8 mouse cellular contexts compared by ENCODE assay signal in genomic region chr1:182090298-182090677, GRCm38 (mm10). TPM values are rescaled to one million over a fixed set of nuclear protein-coding genes. Genes with fewer than 3 reads are reported as not detected.
DNase-seq lines count a peak whose midpoint lies in the region; ATAC-seq and TF ChIP-seq lines count a peak whose summit lies in the region.
"Had no signal": no experiment of that assay in that cellular context is flagged by ENCODE, and none has a peak within 500 bp of the region (broad histone marks: within the 10 kb centered on the region; RNA-seq: fewer than 3 reads in every experiment).

No protein-coding gene starts in this region.

- peaks cover 37% of the 10 kb centered on the region for H3K4me1 ChIP-seq in lung, embryonic 14.5 days (ENCODE audit: insufficient read depth)
- peaks cover 21% of the 10 kb centered on the region; the same call in 1 of the 2 replicates for H3K4me1 ChIP-seq in embryonic fibroblast, embryonic 13.5 days (ENCODE audit: control insufficient read depth, insufficient read depth, low read length)
- peaks cover 51% of the 10 kb centered on the region for H3K4me1 ChIP-seq in limb, embryonic 10.5 days
- H3K4me1 ChIP-seq in stomach, embryonic 15.5 days = peaks cover 58% of the 10 kb centered on the region

- no peaks in the 10 kb centered on the region for H3K36me3 ChIP-seq in lung, embryonic 14.5 days (ENCODE audit: insufficient read depth)
- no peaks in the 10 kb centered on the region for H3K36me3 ChIP-seq in limb, embryonic 10.5 days
- no peaks in the 10 kb centered on the region for H3K36me3 ChIP-seq in stomach, embryonic 15.5 days

- no peak overlapping the region for H3K4me3 ChIP-seq in lung, embryonic 14.5 days (ENCODE audit: low read depth, low read length)
- no peak overlapping the region for H3K4me3 ChIP-seq in embryonic fibroblast, embryonic 13.5 days (ENCODE audit: insufficient read depth, low read length)
- no peak overlapping the region for H3K4me3 ChIP-seq in limb, embryonic 10.5 days
- no peak overlapping the region for H3K4me3 ChIP-seq in stomach, embryonic 15.5 days (replicated peaks)

- intact Hi-C loops in left cerebral cortex, postnatal 14 days (cut with DNase I) = no loop called here

- H3K9ac ChIP-seq in lung, embryonic 14.5 days = no peak overlapping the region
- H3K9ac ChIP-seq in stomach, embryonic 15.5 days = no peak overlapping the region

- no peak for DNase-seq in lung, embryonic 14.5 days
- no peak for DNase-seq in lung, postnatal 25 days (ENCODE audit: low spot score)
- no peak for DNase-seq in limb, embryonic 10.5 days (ENCODE audit: low spot score)
- DNase-seq in kidney, postnatal 10 days = no peak
- DNase-seq in left cerebral cortex, postnatal 14 days (ENCODE audit: low spot score in 2 of 2) = no peak
- DNase-seq: right cerebral cortex, postnatal 4 days had no signal

- no peak overlapping the region; the same call in 1 of the 2 replicates for H3K4me2 ChIP-seq in lung, embryonic 14.5 days
- no peak overlapping the region for H3K4me2 ChIP-seq in stomach, embryonic 15.5 days

- 26% methylated on average over 5 of the region's 5 CpGs for WGBS in lung, embryonic 14.5 days
- 24% methylated on average over 5 of the region's 5 CpGs for WGBS in limb, embryonic 10.5 days
- WGBS in stomach, embryonic 15.5 days = 35% methylated on average over 5 of the region's 5 CpGs

- H3K27me3 ChIP-seq in lung, embryonic 14.5 days (ENCODE audit: insufficient read depth, low read length) = no peaks in the 10 kb centered on the region
- 0 out of 2 replicates have a peak, but pooled peaks cover 3% of the 10 kb centered on the region for H3K27me3 ChIP-seq in limb, embryonic 10.5 days (ENCODE audit: low read depth, poor library complexity, severe bottlenecking)
- no peaks in the 10 kb centered on the region for H3K27me3 ChIP-seq in stomach, embryonic 15.5 days (replicated peaks)

- peak overlapping the region; percentile 48; the same call in 1 of the 2 replicates for H3K27ac ChIP-seq in lung, embryonic 14.5 days (ENCODE audit: low read depth)
- peak overlapping the region; percentile 68 for H3K27ac ChIP-seq in embryonic fibroblast, embryonic 13.5 days (ENCODE audit: insufficient read depth, low read length)
- H3K27ac ChIP-seq in limb, embryonic 10.5 days = peak overlapping the region; percentile 28; the same call in 1 of the 2 replicates
- H3K27ac ChIP-seq in stomach, embryonic 15.5 days = peak overlapping the region; percentile 83

- H3K9me3 ChIP-seq in lung, embryonic 14.5 days (ENCODE audit: low read depth, low read length) = no peaks in the 10 kb centered on the region
- no peaks in the 10 kb centered on the region for H3K9me3 ChIP-seq in limb, embryonic 10.5 days (replicated peaks)
- H3K9me3 ChIP-seq in stomach, embryonic 15.5 days = no peaks in the 10 kb centered on the region

- TF ChIP-seq CTCF in lung, embryonic 14.5 days (IDR thresholded peaks at IDR 0.05; ENCODE audit: low read depth) = no peak
- no peak for TF ChIP-seq CTCF in embryonic fibroblast, embryonic 13.5 days (IDR thresholded peaks at IDR 0.05; ENCODE audit: borderline replicate concordance, insufficient read depth, low read length)

- no peak for TF ChIP-seq POLR2A in embryonic fibroblast, embryonic 13.5 days (IDR thresholded peaks at IDR 0.05; ENCODE audit: low read depth, low read length)

- no peak for ATAC-seq in lung, embryonic 14.5 days (ENCODE audit: insufficient read depth)
- ATAC-seq in stomach, embryonic 15.5 days (ENCODE audit: insufficient read depth, low FRiP score, low read depth) = peak; percentile 29; the same call in 1 of the 2 replicates

RNA-seq across cellular contexts. Expression of gene Srp9, which starts 34.2 kb away (rescaled TPM):
- polyA plus RNA-seq in lung, embryonic 14.5 days (2014; fragmentation: Nextera tagmentation; extraction: Ambion mirVana) = 141 and 153 TPM in 2 replicates
- polyA plus RNA-seq in embryonic fibroblast, embryonic 13.5 days (2011; ENCODE audit: insufficient read length, low read depth, missing spikeins) = 86.9 and 91.6 TPM in 2 replicates
- 168 TPM in 2 replicates for polyA plus RNA-seq in limb, embryonic 10.5 days (2016; fragmentation: Nextera tagmentation; extraction: Ambion mirVana)
- polyA plus RNA-seq in stomach, embryonic 15.5 days (2015; fragmentation: Nextera tagmentation; extraction: Ambion mirVana) = 158 and 161 TPM in 2 replicates
- total RNA-seq in left cerebral cortex, postnatal 14 days (2021) = 10 to 100 TPM; 55.2 to 57.1 TPM

Comparison
In these comparisons a context has a peak if more than half of its experiments do, and no peak if none do; other contexts are left out.
1. H3K27ac ChIP-seq: peak in every context shown above with its lines; median percentile 83 in stomach, embryonic 15.5 days; 68 in embryonic fibroblast, embryonic 13.5 days; 48 in lung, embryonic 14.5 days; 28 in limb, embryonic 10.5 days.